Mouse (Mus musculus) heart, adult 9 months (tissue): ENCODE results near the gene 1700013F07Rik.
"Not testable (repeated sequence)": the region's sequence is repeated elsewhere in the genome, so short reads cannot be mapped to it uniquely, and the experiment has no call there.

ENCODE experiments used
- DNase-seq, 2 experiments: peaks; one replicate each; pipeline ENCODE4 v3.0.0; 2022; ENCODE audit warnings: low spot score in 2 of 2

Gene 1700013F07Rik

GRCm38 (mm10) chr3:108554111-108554561 is 20.2 kb downstream of the 1700013F07Rik start:
- no peak for DNase-seq

DNA sequence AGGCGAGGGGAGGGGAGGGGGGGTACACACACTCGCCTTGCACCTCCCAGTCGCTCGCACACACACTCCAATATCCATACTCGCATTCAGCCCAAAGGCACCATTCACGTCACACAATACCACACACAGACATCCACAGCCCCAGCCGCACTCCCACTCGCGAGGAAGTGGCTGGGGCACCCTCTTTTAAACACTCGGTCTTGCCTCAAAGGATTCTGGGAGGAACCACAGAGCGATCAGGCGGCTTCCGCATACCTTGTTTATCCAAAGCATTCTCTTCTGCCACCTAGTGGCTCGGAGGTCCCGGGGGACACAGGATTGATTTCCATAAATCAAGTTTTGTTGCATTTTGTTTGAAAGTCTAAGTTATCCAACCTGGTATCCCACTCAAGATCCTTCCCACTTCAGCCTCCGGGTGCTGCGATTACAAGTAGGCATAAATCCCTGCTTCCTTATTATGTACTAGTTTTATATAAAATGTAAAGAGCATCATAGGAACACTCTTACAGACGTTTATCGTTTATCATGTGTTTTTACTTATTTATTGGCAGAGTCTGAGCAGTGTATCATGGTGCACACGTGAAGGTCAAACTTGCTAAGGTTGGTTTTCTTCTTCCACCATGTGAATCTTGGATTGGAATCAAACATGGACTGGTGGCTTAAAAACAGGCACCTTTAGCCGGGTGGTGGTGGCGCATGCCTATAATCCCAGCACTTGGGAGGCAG is 20.8 kb downstream of the 1700013F07Rik start:
- peak; percentile 93 for DNase-seq

DNA sequence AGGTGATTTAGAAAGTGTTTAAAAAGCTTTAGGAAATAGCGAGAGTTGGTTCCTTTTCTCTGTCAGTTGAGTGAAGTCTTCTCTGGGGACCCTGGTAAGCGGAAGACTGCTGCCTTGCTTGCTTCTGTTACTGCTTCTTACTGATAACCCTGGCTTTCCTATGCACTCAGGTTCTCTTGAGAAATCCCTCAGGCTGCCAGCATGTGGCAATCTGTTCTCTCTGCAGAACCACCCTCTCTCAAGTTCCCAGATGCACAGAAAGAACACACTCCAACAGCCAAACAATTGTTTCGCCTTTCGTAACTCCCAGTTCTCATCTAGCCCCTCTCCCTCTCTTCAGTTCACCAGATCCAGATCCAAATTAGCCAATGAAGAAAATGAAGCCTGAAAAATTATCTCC is 23.9 kb downstream of the 1700013F07Rik start:
- no peak for DNase-seq

GRCm38 (mm10) chr3:108562133-108562730 is 28.3 kb downstream of the 1700013F07Rik start, which contains the start of gene Tmem167b:
Gene Tmem167b (minus strand): TSS chr3:108562466.
- DNase-seq = peak; percentile 98 to 99

DNA sequence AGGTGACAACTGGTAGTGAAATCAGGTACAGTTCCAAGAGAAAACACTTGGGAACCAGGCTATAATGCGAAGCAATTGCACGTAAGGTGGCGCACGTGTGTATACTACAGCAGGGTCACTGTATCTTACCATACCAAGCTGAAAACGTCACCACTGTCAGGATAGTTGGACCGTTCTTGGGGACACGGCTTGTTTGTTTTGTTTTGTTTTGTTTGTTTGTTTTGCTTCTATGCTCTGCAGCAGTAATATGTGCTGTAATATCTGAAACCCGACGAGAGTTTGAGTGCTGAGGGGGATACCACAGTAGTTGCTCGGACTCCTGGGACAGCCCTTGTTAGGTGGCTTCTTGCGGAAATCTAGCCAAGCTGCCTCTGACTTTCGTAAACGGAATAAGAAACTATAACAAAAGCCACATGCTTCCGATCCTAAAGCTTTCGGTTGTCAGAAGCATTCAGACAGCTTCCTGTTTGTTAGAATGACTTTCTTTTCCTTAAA is 28.9 kb downstream of the 1700013F07Rik start:
- DNase-seq = peak; percentile 34 to 37

GRCm38 (mm10) chr3:108563309-108563708 is 29.4 kb downstream of the 1700013F07Rik start:
- peak; percentile 60 to 83 for DNase-seq

- DNase-seq = no peak
These were observed 34.3 kb downstream of the 1700013F07Rik start for GRCm38 (mm10) chr3:108567990-108568877.

DNA sequence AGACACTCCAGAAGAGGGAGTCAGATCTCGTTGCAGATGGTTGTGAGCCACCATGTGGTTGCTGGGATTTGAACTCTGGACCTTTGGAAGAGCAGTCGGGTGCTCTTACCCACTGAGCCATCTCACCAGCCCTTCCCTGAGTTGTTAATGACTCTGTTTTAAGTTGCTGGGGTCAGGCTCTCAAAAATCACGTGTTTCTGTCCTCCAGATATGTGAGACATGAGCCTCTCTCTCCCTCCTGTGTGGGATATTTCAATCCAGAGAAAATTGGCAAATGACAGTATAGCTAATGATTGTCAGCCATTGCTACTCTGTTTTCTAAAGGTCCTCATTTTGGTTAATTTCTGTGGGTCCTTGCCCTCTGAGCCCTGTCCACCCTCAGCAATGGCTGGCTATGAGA is 35.7 kb downstream of the 1700013F07Rik start:
- not testable (repeated sequence) for DNase-seq

GRCm38 (mm10) chr3:108570813-108571212 is 36.9 kb downstream of the 1700013F07Rik start:
- DNase-seq = no peak

GRCm38 (mm10) chr3:108571443-108572294 is 37.7 kb downstream of the 1700013F07Rik start, which contains the start of gene Taf13:
Gene Taf13 (plus strand): TSS chr3:108571698.
- DNase-seq = peak; percentile 98 to 99

DNA sequence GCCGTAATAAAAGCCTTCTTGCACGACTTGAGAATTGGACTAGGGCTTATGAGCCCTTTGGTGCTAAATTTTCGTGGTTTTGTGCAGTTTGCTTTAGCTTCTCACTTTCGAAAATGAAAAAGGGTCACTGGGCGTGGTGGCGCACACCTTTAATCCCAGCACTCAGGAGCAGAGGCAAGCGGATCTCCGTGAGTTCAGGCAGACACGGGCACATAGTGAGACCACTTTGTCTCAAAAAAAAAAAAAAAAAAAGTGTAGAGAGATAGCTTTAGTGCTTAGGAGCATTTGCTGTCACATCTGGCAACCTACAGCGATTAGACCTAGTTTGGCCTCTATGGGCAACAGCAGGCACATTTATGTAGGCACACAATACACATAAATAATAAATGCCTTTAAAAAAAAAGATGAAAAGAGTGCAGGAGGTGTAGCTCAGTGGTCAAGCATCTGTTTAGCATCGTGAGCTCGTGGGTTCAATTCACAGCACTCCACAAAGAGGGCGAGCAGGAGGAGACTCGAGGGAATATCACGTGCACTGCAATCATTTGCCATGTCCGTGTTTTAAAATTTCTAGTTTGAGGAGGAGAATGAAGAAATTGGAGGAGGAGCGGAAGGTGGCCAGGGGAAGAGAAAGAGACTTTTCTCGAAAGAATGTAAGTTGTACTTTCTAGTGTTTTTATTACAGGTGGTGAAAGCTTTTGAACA is 38.5 kb downstream of the 1700013F07Rik start:
- DNase-seq = no peak

- no peak for DNase-seq
These were observed 40.1 kb downstream of the 1700013F07Rik start for GRCm38 (mm10) chr3:108574018-108574417.

- DNase-seq = no peak
These were observed 50.6 kb downstream of the 1700013F07Rik start for GRCm38 (mm10) chr3:108584580-108584979.

- DNase-seq = no peak
These were observed 54.5 kb downstream of the 1700013F07Rik start for GRCm38 (mm10) chr3:108588446-108588845.

GRCm38 (mm10) chr3:108590786-108591529 is 57.0 kb downstream of the 1700013F07Rik start, which contains the start of gene Wdr47:
Gene Wdr47 (plus strand): TSS chr3:108591279.
- peak; percentile 95 to 96 for DNase-seq

GRCm38 (mm10) chr3:108591530-108592522 is 57.9 kb downstream of the 1700013F07Rik start:
- no peak for DNase-seq
